Mouse (Mus musculus) brain, adult 2 months (tissue): ENCODE measurements around the gene Bach1.
A peak's percentile ranks its signal among the peaks of the same experiment; 100 is the strongest.

Experiments used
- DNase-seq: peaks from one replicate; pipeline ENCODE4 v3.0.0; 2011; ENCODE audit warnings: low read depth, low spot score

Gene Bach1

GRCm38 (mm10) chr16:87711961-87712360 is 13.2 kb downstream of the Bach1 start:
- no peak for DNase-seq

- DNase-seq = peak; percentile 43
Measured at GRCm38 (mm10) chr16:87712986-87713693, 14.4 kb downstream of the Bach1 start.

GRCm38 (mm10) chr16:87714550-87714949 is 15.8 kb downstream of the Bach1 start:
- no peak for DNase-seq

- DNase-seq = no peak
Measured at GRCm38 (mm10) chr16:87715221-87715620, 16.5 kb downstream of the Bach1 start.

GRCm38 (mm10) chr16:87716269-87716668 is 17.5 kb downstream of the Bach1 start:
- DNase-seq = peak; percentile 5

- DNase-seq = no peak
Measured at GRCm38 (mm10) chr16:87717046-87717660, 18.4 kb downstream of the Bach1 start.

GRCm38 (mm10) chr16:87719071-87719470 is 20.3 kb downstream of the Bach1 start:
- DNase-seq = no peak

- DNase-seq = peak; percentile 9
Measured at GRCm38 (mm10) chr16:87719688-87720283, 21.0 kb downstream of the Bach1 start.

- no peak for DNase-seq
Measured at GRCm38 (mm10) chr16:87720851-87721409, 22.2 kb downstream of the Bach1 start.

GRCm38 (mm10) chr16:87722857-87723256 is 24.1 kb downstream of the Bach1 start:
- no peak for DNase-seq

- no peak for DNase-seq
Measured at GRCm38 (mm10) chr16:87723479-87723878, 24.7 kb downstream of the Bach1 start.

GRCm38 (mm10) chr16:87724826-87725225 is 26.1 kb downstream of the Bach1 start:
- peak; percentile 41 for DNase-seq

GRCm38 (mm10) chr16:87725241-87725640 is 26.5 kb downstream of the Bach1 start:
- no peak for DNase-seq

- peak; percentile 5 for DNase-seq
Measured at GRCm38 (mm10) chr16:87725963-87726362, 27.2 kb downstream of the Bach1 start.

- peak; percentile 6 for DNase-seq
Measured at GRCm38 (mm10) chr16:87726369-87726768, 27.6 kb downstream of the Bach1 start.

GRCm38 (mm10) chr16:87727250-87727649 is 28.5 kb downstream of the Bach1 start:
- DNase-seq = peak; percentile 20

- no peak for DNase-seq
Measured at GRCm38 (mm10) chr16:87727918-87728317, 29.2 kb downstream of the Bach1 start.

- no peak for DNase-seq
Measured at GRCm38 (mm10) chr16:87728703-87729102, 30.0 kb downstream of the Bach1 start.

- no peak for DNase-seq
Measured at GRCm38 (mm10) chr16:87729469-87729868, 30.7 kb downstream of the Bach1 start.

- DNase-seq = no peak
Measured at GRCm38 (mm10) chr16:87734868-87735381, 36.2 kb downstream of the Bach1 start.

- no peak for DNase-seq
Measured at GRCm38 (mm10) chr16:87736106-87736505, 37.4 kb downstream of the Bach1 start.

GRCm38 (mm10) chr16:87737296-87737695 is 38.6 kb downstream of the Bach1 start:
- DNase-seq = no peak
